Mouse (Mus musculus) hindbrain, embryonic 11.5 days (tissue): ENCODE measurements around the gene Prss40. TPM values are rescaled to one million over a fixed set of nuclear protein-coding genes. Genes with fewer than 3 reads are reported as not detected.
"Not testable (repeated sequence)": the region's sequence is repeated elsewhere in the genome, so short reads cannot be mapped to it uniquely, and the experiment has no call there.

Experiments used
- ATAC-seq: fragments of 200-750 bp; cut with Nextera tagmentation; 2 replicates; pipeline ENCODE4 v1.8.0; 2017; ENCODE audit warnings: mild to moderate bottlenecking, moderate TSS enrichment, moderate library complexity; ENCODE audit not compliant: low FRiP score
- DNase-seq: peaks from one replicate; pipeline ENCODE4 v3.0.0-alpha.2; 2015; ENCODE audit warnings: low spot score
- H3K27ac ChIP-seq: fragments of 300-500 bp; sonication (generic); 2 replicates; pipeline ENCODE4 v1.5.1; 2014; ENCODE audit warnings: mild to moderate bottlenecking, low read depth, low read length
- H3K27me3 ChIP-seq: fragments of 300-500 bp; sonication (generic); 2 replicates; pipeline ENCODE4 v1.6.1; 2014; ENCODE audit warnings: mild to moderate bottlenecking, low read length, moderate library complexity, mixed read lengths; ENCODE audit not compliant: control insufficient read depth, insufficient read depth
- H3K36me3 ChIP-seq: fragments of 300-500 bp; sonication (generic); 2 replicates; pipeline ENCODE4 v1.6.1; 2014; ENCODE audit warnings: mild to moderate bottlenecking, low read length, moderate library complexity, mixed read lengths; ENCODE audit not compliant: control insufficient read depth, insufficient read depth
- H3K4me1 ChIP-seq: fragments of 300-500 bp; sonication (generic); replicated peaks from 2 replicates; pipeline ENCODE4 v1.6.1; 2014; ENCODE audit warnings: low read length, mixed read lengths; ENCODE audit not compliant: control insufficient read depth, insufficient read depth
- H3K4me2 ChIP-seq: fragments of 300-500 bp; sonication (generic); replicated peaks from 2 replicates; pipeline ENCODE4 v1.6.1; 2014; ENCODE audit warnings: mild to moderate bottlenecking, low read depth, low read length
- H3K4me3 ChIP-seq: fragments of 300-500 bp; sonication (generic); 2 replicates; pipeline ENCODE4 v1.5.1; 2014; ENCODE audit warnings: low read depth, low read length
- H3K9ac ChIP-seq: fragments of 300-500 bp; sonication (generic); 2 replicates; pipeline ENCODE4 v1.6.1; 2014; ENCODE audit warnings: low read depth, low read length
- H3K9me3 ChIP-seq: fragments of 300-500 bp; sonication (generic); 2 replicates; pipeline ENCODE4 v1.6.1; 2016; ENCODE audit warnings: low read length; ENCODE audit not compliant: control insufficient read depth
- WGBS: fragments of 180-500 bp; shearing (Covaris S2); extraction: QIAGEN DNeasy Blood & Tissue Kit; methylation state at CpG from one replicate; pipeline ENCODE4 v1.1.7; 2014; 5-methylcytosine and 5-hydroxymethylcytosine counted together
- polyA plus RNA-seq: library from polyadenylated mRNA; unstranded; fragments of >200 nt; fragmentation: Nextera tagmentation; extraction: Ambion mirVana; gene quantifications from 2 replicates; pipeline ENCODE4 v1.2.1, GENCODE M21; 2014

Gene Prss40
- polyA plus RNA-seq, 1 experiment from 2014 or later = not detected

GRCm38 (mm10) chr1:34522205-34522849 lies 38.4 kb downstream of the Prss40 start:
- WGBS = 88% methylated on average over 6 of the region's 6 CpGs
- no peaks in the 10 kb centered on the region for H3K9me3 ChIP-seq
- H3K4me1 ChIP-seq = no peaks in the 10 kb centered on the region
- no peak for DNase-seq
- ATAC-seq = no peak
- no peaks in the 10 kb centered on the region for H3K36me3 ChIP-seq
- H3K4me3 ChIP-seq = no peak overlapping the region
- H3K27me3 ChIP-seq = no peaks in the 10 kb centered on the region
- no peak overlapping the region for H3K27ac ChIP-seq
- H3K9ac ChIP-seq = no peak overlapping the region
- no peak overlapping the region for H3K4me2 ChIP-seq

GRCm38 (mm10) chr1:34518259-34518658 lies 42.5 kb downstream of the Prss40 start:
- WGBS = 77% methylated on average over 1 of the region's 1 CpGs
- Histone ChIP-seq H3K27me3 (no peaks in the 10 kb centered on the region), H3K4me3 (no peak overlapping the region), H3K9me3 (no peaks in the 10 kb centered on the region), H3K4me1 (no peaks in the 10 kb centered on the region), H3K9ac (no peak overlapping the region), H3K4me2 (no peak overlapping the region), H3K36me3 (no peaks in the 10 kb centered on the region), H3K27ac (no peak overlapping the region)
- DNase-seq (no peak), ATAC-seq (no peak)

- ATAC-seq, H3K4me1 ChIP-seq, H3K4me3 ChIP-seq, H3K4me2 ChIP-seq, H3K27ac ChIP-seq, H3K36me3 ChIP-seq, H3K27me3 ChIP-seq, H3K9ac ChIP-seq, H3K9me3 ChIP-seq, DNase-seq: not testable (repeated sequence)
- 72% methylated on average over 1 of the region's 1 CpGs for WGBS
Observed at GRCm38 (mm10) chr1:34517797-34518196, 42.9 kb downstream of the Prss40 start.

GRCm38 (mm10) chr1:34517297-34517696 lies 43.4 kb downstream of the Prss40 start:
- H3K9ac ChIP-seq, H3K27ac ChIP-seq, H3K4me2 ChIP-seq, ATAC-seq, DNase-seq, H3K9me3 ChIP-seq, H3K36me3 ChIP-seq, H3K4me3 ChIP-seq, H3K4me1 ChIP-seq, H3K27me3 ChIP-seq: not testable (repeated sequence)
- 59% methylated on average over 6 of the region's 6 CpGs for WGBS

- no peaks in the 10 kb centered on the region for H3K36me3 ChIP-seq
Observed at GRCm38 (mm10) chr1:34516595-34516994, 44.1 kb downstream of the Prss40 start.

GRCm38 (mm10) chr1:34513068-34513467 lies 47.7 kb downstream of the Prss40 start:
- ATAC-seq (no peak), DNase-seq (no peak)
- Histone ChIP-seq H3K36me3 (no peaks in the 10 kb centered on the region), H3K27me3 (no peaks in the 10 kb centered on the region), H3K9me3 (no peaks in the 10 kb centered on the region), H3K4me3 (no peak overlapping the region), H3K27ac (no peak overlapping the region), H3K4me2 (no peak overlapping the region), H3K9ac (no peak overlapping the region), H3K4me1 (no peaks in the 10 kb centered on the region)
- WGBS = 75% methylated on average over 4 of the region's 4 CpGs

More at GRCm38 (mm10) chr1:34516595-34516994, 44.1 kb downstream of the Prss40 start:
- H3K9me3 ChIP-seq = no peaks in the 10 kb centered on the region
- ATAC-seq (no peak), DNase-seq (no peak)
- no peak overlapping the region for H3K4me3 ChIP-seq
- WGBS = 51% methylated on average over 5 of the region's 5 CpGs
- H3K4me2 ChIP-seq = no peak overlapping the region
- no peak overlapping the region for H3K27ac ChIP-seq
- no peaks in the 10 kb centered on the region for H3K4me1 ChIP-seq
- H3K27me3 ChIP-seq = no peaks in the 10 kb centered on the region
- no peak overlapping the region for H3K9ac ChIP-seq

GRCm38 (mm10) chr1:34511027-34511426 lies 49.7 kb downstream of the Prss40 start:
- no peak overlapping the region for H3K4me3 ChIP-seq
- no peak overlapping the region for H3K4me2 ChIP-seq
- H3K36me3 ChIP-seq = no peaks in the 10 kb centered on the region
- no peak overlapping the region for H3K27ac ChIP-seq
- DNase-seq = peak; percentile 72
- no peaks in the 10 kb centered on the region for H3K9me3 ChIP-seq
- 10% methylated on average over 3 of the region's 3 CpGs for WGBS
- H3K9ac ChIP-seq = no peak overlapping the region
- no peaks in the 10 kb centered on the region for H3K4me1 ChIP-seq
- 0 out of 2 replicates have a peak, but pooled peaks have one; percentile 38 for ATAC-seq
- no peaks in the 10 kb centered on the region for H3K27me3 ChIP-seq

- Histone ChIP-seq H3K4me1 (no peaks in the 10 kb centered on the region), H3K9me3 (no peaks in the 10 kb centered on the region), H3K27me3 (no peaks in the 10 kb centered on the region), H3K27ac (no peak overlapping the region), H3K4me3 (no peak overlapping the region), H3K9ac (no peak overlapping the region), H3K36me3 (no peaks in the 10 kb centered on the region), H3K4me2 (no peak overlapping the region)
- peak; percentile 9 for DNase-seq
- no peak for ATAC-seq
- WGBS = 7% methylated on average over 7 of the region's 7 CpGs
Observed at GRCm38 (mm10) chr1:34510575-34510981, 50.2 kb downstream of the Prss40 start.

- no peak for ATAC-seq
- WGBS = 74% methylated on average over 3 of the region's 3 CpGs
- H3K27ac ChIP-seq = no peak overlapping the region
Observed at GRCm38 (mm10) chr1:34507986-34508385, 52.8 kb downstream of the Prss40 start.

More at GRCm38 (mm10) chr1:34507986-34508385, 52.8 kb downstream of the Prss40 start:
- H3K36me3 ChIP-seq = no peaks in the 10 kb centered on the region
- H3K4me1 ChIP-seq = no peaks in the 10 kb centered on the region
- H3K9ac ChIP-seq = no peak overlapping the region
- DNase-seq = no peak
- no peaks in the 10 kb centered on the region for H3K9me3 ChIP-seq
- H3K4me3 ChIP-seq = no peak overlapping the region
- no peaks in the 10 kb centered on the region for H3K27me3 ChIP-seq
- no peak overlapping the region for H3K4me2 ChIP-seq
